In the genomic region with DNA sequence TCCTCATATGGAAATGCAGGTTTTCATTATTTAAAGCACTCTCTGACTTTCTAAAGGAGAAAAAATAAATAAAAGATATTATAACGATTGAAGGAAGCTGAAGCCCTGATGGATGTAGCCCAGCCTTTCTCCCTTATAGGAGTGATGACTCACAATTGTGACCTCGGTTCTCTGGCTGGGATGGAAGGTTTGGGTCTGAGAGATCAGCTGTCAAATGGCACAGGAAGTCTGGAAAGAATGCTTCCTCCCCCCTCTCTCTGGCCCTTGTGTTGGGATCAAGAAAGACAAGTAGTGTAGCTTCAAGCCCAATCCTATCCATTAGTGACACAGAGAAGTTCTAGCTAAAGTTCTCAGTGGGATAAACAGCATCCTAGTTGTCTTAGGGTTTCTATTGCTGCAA, we compare ENCODE assay signal across 34 mouse cellular contexts. TPM values are rescaled to one million over a fixed set of nuclear protein-coding genes. Genes with fewer than 3 reads are reported as not detected.
"Had no signal": no experiment of that assay in that cellular context is flagged by ENCODE, and none has a peak within 500 bp of the region (broad histone marks: within the 10 kb centered on the region; RNA-seq: fewer than 3 reads in every experiment).

No protein-coding gene starts in this region.

- H3K27me3 ChIP-seq: heart, embryonic 13.5 days; heart, embryonic 15.5 days; hindbrain, embryonic 13.5 days; hindbrain, embryonic 15.5 days; kidney, embryonic 15.5 days; limb, embryonic 12.5 days; liver, embryonic 13.5 days; liver, embryonic 15.5 days had no signal

- H3K36me3 ChIP-seq: heart, embryonic 13.5 days; heart, embryonic 15.5 days; hindbrain, embryonic 13.5 days; hindbrain, embryonic 15.5 days; kidney, embryonic 15.5 days; limb, embryonic 10.5 days; limb, embryonic 12.5 days; liver, embryonic 13.5 days; liver, embryonic 15.5 days had no signal

- ATAC-seq: hindbrain, postnatal 0 days; intestine, embryonic 16.5 days; liver, postnatal 0 days had no signal

- H3K4me3 ChIP-seq: heart, adult 2 months; heart, embryonic 13.5 days; heart, embryonic 15.5 days; hindbrain, embryonic 13.5 days; hindbrain, embryonic 15.5 days; kidney, embryonic 15.5 days; left cerebral cortex, adult 2 months; limb, embryonic 10.5 days; limb, embryonic 12.5 days; liver, embryonic 13.5 days; liver, embryonic 15.5 days had no signal

- H3K4me2 ChIP-seq: heart, embryonic 11.5 days; heart, embryonic 13.5 days; heart, embryonic 15.5 days; hindbrain, embryonic 13.5 days; hindbrain, embryonic 15.5 days; kidney, embryonic 15.5 days; limb, embryonic 12.5 days; liver, embryonic 11.5 days; liver, embryonic 13.5 days; liver, embryonic 15.5 days had no signal

- DNase-seq: gastrocnemius, postnatal 10 days; gastrocnemius, postnatal 25 days; heart, adult 2 months; heart, postnatal 14 days; heart, postnatal 36 days; kidney, adult 11 months; kidney, adult 2 months; kidney, adult 9 months; kidney, postnatal 14 days; kidney, postnatal 36 days; layer of hippocampus, adult 9-11 months; layer of hippocampus, postnatal 36 days; liver; liver, embryonic 13.5 days; liver, postnatal 0 days had no signal

RNA-seq across cellular contexts. Expression of a gene that starts 7.8 kb away (rescaled TPM):
- total RNA-seq: gastrocnemius, postnatal 10 days; gastrocnemius, postnatal 25 days; gastrocnemius, postnatal 4 days; granulocyte monocyte progenitor cell, adult 5-6 weeks; heart, adult 2 months; heart, postnatal 14 days; heart, postnatal 36 days; hematopoietic stem cell, adult 5-6 weeks had no signal
- polyA plus RNA-seq: heart, adult 2 months; intestine, embryonic 14.5 days; intestine, embryonic 16.5 days; kidney, adult 2 months; kidney, embryonic 15.5 days; kidney, postnatal 0 days; large intestine, adult 2 months; liver, embryonic 11.5 days; liver, embryonic 13.5 days; liver, embryonic 15.5 days; liver, postnatal 0 days had no signal
